Mouse (Mus musculus) v-Abl transformed pro-B cells (cell line): Measurements from ENCODE around the gene Nup107.

Source experiments
- in situ Hi-C, 2 experiments: fragments of 400-800 bp; cut with MboI; formaldehyde crosslinking; loops; one replicate each; pipeline ENCODE4 v1.15.1; 2025; ENCODE audit not compliant: unreplicated experiment in 2 of 2

Nup107 gene

GRCm38 (mm10) chr10:117741698-117742475, 50.6 kb downstream of the Nup107 start:
- in situ Hi-C loops: loop anchor here (25.0 kb wide), 3 partner anchors 245 to 795 kb away; no protein-coding TSS in a partner anchor

- in situ Hi-C loops: loop anchor here (25.0 kb wide), 3 partner anchors 246 to 796 kb away; no protein-coding TSS in a partner anchor
Measured at GRCm38 (mm10) chr10:117740921-117741320, 51.6 kb downstream of the Nup107 start.

- in situ Hi-C loops: loop anchor here (25.0 kb wide), 3 partner anchors 247 to 797 kb away; no protein-coding TSS in a partner anchor
Measured at GRCm38 (mm10) chr10:117740171-117740570, 52.3 kb downstream of the Nup107 start.

GRCm38 (mm10) chr10:117739648-117739948, 52.9 kb downstream of the Nup107 start:
- in situ Hi-C loops: loop anchor here (10.0 to 25.0 kb wide), 4 partner anchors 248 to 798 kb away; no protein-coding TSS in a partner anchor

GRCm38 (mm10) chr10:117738928-117739647, 53.4 kb downstream of the Nup107 start:
- in situ Hi-C loops: loop anchor here (10.0 to 25.0 kb wide), 4 partner anchors 248 to 798 kb away; no protein-coding TSS in a partner anchor

- in situ Hi-C loops: loop anchor here (10.0 to 25.0 kb wide), 4 partner anchors 249 to 799 kb away; no protein-coding TSS in a partner anchor
Measured at GRCm38 (mm10) chr10:117738140-117738921, 54.2 kb downstream of the Nup107 start.

GRCm38 (mm10) chr10:117737498-117737897, 55.0 kb downstream of the Nup107 start:
- in situ Hi-C loops: loop anchor here (10.0 to 25.0 kb wide), 4 partner anchors 250 to 800 kb away; no protein-coding TSS in a partner anchor

- in situ Hi-C loops: loop anchor here (10.0 to 25.0 kb wide), 4 partner anchors 250 to 800 kb away; no protein-coding TSS in a partner anchor
Measured at GRCm38 (mm10) chr10:117737075-117737474, 55.4 kb downstream of the Nup107 start.

GRCm38 (mm10) chr10:117736573-117736972, 55.9 kb downstream of the Nup107 start:
- in situ Hi-C loops: loop anchor here (10.0 to 25.0 kb wide), 4 partner anchors 251 to 801 kb away; no protein-coding TSS in a partner anchor

GRCm38 (mm10) chr10:117735396-117735795, 57.1 kb downstream of the Nup107 start:
- in situ Hi-C loops: loop anchor here (10.0 to 25.0 kb wide), 4 partner anchors 252 to 802 kb away; no protein-coding TSS in a partner anchor

GRCm38 (mm10) chr10:117734104-117734852, 58.2 kb downstream of the Nup107 start:
- in situ Hi-C loops: loop anchor here (10.0 to 25.0 kb wide), 4 partner anchors 253 to 803 kb away; no protein-coding TSS in a partner anchor

- in situ Hi-C loops: loop anchor here (10.0 to 25.0 kb wide), 4 partner anchors 254 to 804 kb away; no protein-coding TSS in a partner anchor
Measured at GRCm38 (mm10) chr10:117733626-117734025, 58.9 kb downstream of the Nup107 start.

- in situ Hi-C loops: loop anchor here (10.0 to 25.0 kb wide), 4 partner anchors 254 to 804 kb away; no protein-coding TSS in a partner anchor
Measured at GRCm38 (mm10) chr10:117732962-117733592, 59.4 kb downstream of the Nup107 start.

GRCm38 (mm10) chr10:117732184-117732583, 60.3 kb downstream of the Nup107 start:
- in situ Hi-C loops: loop anchor here (10.0 to 25.0 kb wide), 4 partner anchors 255 to 805 kb away; no protein-coding TSS in a partner anchor

GRCm38 (mm10) chr10:117731244-117732101, 61.0 kb downstream of the Nup107 start:
- in situ Hi-C loops: loop anchor here (10.0 to 25.0 kb wide), 4 partner anchors 256 to 806 kb away; no protein-coding TSS in a partner anchor

GRCm38 (mm10) chr10:117730637-117731203, 61.8 kb downstream of the Nup107 start:
- in situ Hi-C loops: loop anchor here (10.0 to 25.0 kb wide), 4 partner anchors 257 to 807 kb away; no protein-coding TSS in a partner anchor

- in situ Hi-C loops: loop anchor here (10.0 to 25.0 kb wide), 4 partner anchors 257 to 807 kb away; no protein-coding TSS in a partner anchor
Measured at GRCm38 (mm10) chr10:117730140-117730539, 62.4 kb downstream of the Nup107 start.
